Mouse (Mus musculus) heart, embryonic 11.5 days (tissue): ENCODE results near the gene Tmem35b. TPM values are rescaled to one million over a fixed set of nuclear protein-coding genes. Genes with fewer than 3 reads are reported as not detected.

Source experiments
- ATAC-seq: fragments of 200-750 bp; cut with Nextera tagmentation; replicated peaks from 2 replicates; pipeline ENCODE4 v1.8.0; 2017; ENCODE audit warnings: moderate library complexity; ENCODE audit not compliant: insufficient number of reproducible peaks, low FRiP score, low TSS enrichment
- H3K27ac ChIP-seq: fragments of 300-500 bp; sonication (generic); 2 replicates; pipeline ENCODE4 v1.5.1; 2014; ENCODE audit warnings: mild to moderate bottlenecking, low read depth, low read length
- H3K27me3 ChIP-seq: fragments of 300-500 bp; sonication (generic); 2 replicates; pipeline ENCODE4 v1.6.1; 2014; ENCODE audit warnings: mild to moderate bottlenecking, low read length, mixed read lengths; ENCODE audit not compliant: control insufficient read depth, insufficient read depth
- H3K36me3 ChIP-seq: fragments of 300-500 bp; sonication (generic); 2 replicates; pipeline ENCODE4 v1.6.1; 2014; ENCODE audit warnings: mild to moderate bottlenecking, low read length, moderate library complexity, mixed read lengths; ENCODE audit not compliant: control insufficient read depth, insufficient read depth
- H3K4me1 ChIP-seq: fragments of 300-500 bp; sonication (generic); 2 replicates; pipeline ENCODE4 v1.6.1; 2014; ENCODE audit warnings: low read length; ENCODE audit not compliant: control insufficient read depth, insufficient read depth
- H3K4me2 ChIP-seq: fragments of 300-500 bp; sonication (generic); 2 replicates; pipeline ENCODE4 v1.6.1; 2014; ENCODE audit warnings: mild to moderate bottlenecking, moderate library complexity
- H3K4me3 ChIP-seq: fragments of 300-500 bp; sonication (generic); 2 replicates; pipeline ENCODE4 v1.5.1; 2014; ENCODE audit warnings: low read depth, low read length
- H3K9ac ChIP-seq: fragments of 300-500 bp; sonication (generic); 2 replicates; pipeline ENCODE4 v1.6.1; 2014; ENCODE audit warnings: mild to moderate bottlenecking, low read depth, low read length, moderate library complexity
- H3K9me3 ChIP-seq: fragments of 300-500 bp; sonication (generic); replicated peaks from 2 replicates; pipeline ENCODE4 v1.6.1; 2016; ENCODE audit warnings: low read length; ENCODE audit not compliant: control insufficient read depth
- WGBS: fragments of 180-500 bp; shearing (Covaris S2); extraction: QIAGEN DNeasy Blood & Tissue Kit; methylation state at CpG from one replicate; pipeline ENCODE4 v1.1.7; 2014; ENCODE audit not compliant: insufficient replicate concordance; 5-methylcytosine and 5-hydroxymethylcytosine counted together
- polyA plus RNA-seq: library from polyadenylated mRNA; unstranded; fragments of >200 nt; fragmentation: Nextera tagmentation; extraction: Ambion mirVana; gene quantifications from 2 replicates; pipeline ENCODE4 v1.2.1, GENCODE M21; 2014

Gene Tmem35b
- polyA plus RNA-seq, 1 experiment from 2014 or later = 13.9 TPM

GRCm38 (mm10) chr4:127155757-127156156 lies 32.3 kb downstream of the Tmem35b start:
- no peak for ATAC-seq
- H3K4me3 ChIP-seq = no peak overlapping the region
- H3K36me3 ChIP-seq = no peaks in the 10 kb centered on the region
- 51% methylated on average over 5 of the region's 5 CpGs for WGBS
- no peak overlapping the region for H3K9ac ChIP-seq
- no peak overlapping the region for H3K4me2 ChIP-seq
- H3K27ac ChIP-seq = no peak overlapping the region
- no peaks in the 10 kb centered on the region for H3K4me1 ChIP-seq
- H3K27me3 ChIP-seq = no peaks in the 10 kb centered on the region
- no peaks in the 10 kb centered on the region for H3K9me3 ChIP-seq

DNA sequence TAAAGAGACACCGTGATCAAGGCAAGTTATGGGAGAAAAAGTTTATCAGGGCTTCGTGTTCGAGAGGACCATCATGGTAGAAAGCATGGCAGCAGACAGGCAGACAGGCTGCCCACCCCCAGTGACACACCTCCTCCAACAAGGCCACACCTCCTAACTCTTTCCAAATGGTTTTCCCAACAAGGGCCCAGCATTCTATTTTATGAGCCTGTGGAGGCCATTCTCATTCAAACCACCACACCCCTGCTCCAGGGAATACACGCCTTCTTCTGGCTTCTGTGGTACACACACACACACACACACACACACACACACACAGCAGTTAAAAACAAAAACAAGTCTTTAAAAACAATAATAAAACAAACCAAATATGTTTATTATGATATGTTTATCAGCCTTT lies 34.3 kb downstream of the Tmem35b start:
- no peak overlapping the region for H3K4me3 ChIP-seq
- WGBS = 73% methylated on average over 4 of the region's 4 CpGs
- H3K9me3 ChIP-seq = no peaks in the 10 kb centered on the region
- no peaks in the 10 kb centered on the region for H3K4me1 ChIP-seq
- H3K27ac ChIP-seq = no peak overlapping the region
- no peak overlapping the region for H3K9ac ChIP-seq
- H3K27me3 ChIP-seq = no peaks in the 10 kb centered on the region
- no peak overlapping the region for H3K4me2 ChIP-seq
- ATAC-seq = no peak
- H3K36me3 ChIP-seq = no peaks in the 10 kb centered on the region

DNA sequence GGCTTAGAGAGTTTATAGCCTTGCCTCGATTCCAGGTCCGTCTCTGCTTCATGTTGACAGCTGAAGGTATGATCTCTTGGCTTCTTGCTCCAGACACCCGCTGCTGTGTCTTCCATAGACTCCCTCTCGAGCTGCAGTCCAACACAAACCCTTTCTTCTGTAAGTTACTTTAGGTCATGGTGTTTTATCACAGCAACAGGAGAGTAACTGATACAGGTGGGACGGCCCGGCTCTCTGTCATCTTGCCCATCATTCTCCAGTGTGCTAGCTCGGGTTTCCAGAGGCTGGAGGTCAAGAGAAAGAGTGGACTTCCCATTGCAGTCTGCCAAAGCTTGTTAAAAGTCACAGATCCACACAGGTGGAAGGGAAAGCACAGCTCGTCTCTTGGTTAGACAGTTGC lies 40.4 kb downstream of the Tmem35b start:
- Histone ChIP-seq H3K36me3 (no peaks in the 10 kb centered on the region), H3K9ac (no peak overlapping the region), H3K27ac (no peak overlapping the region), H3K4me2 (no peak overlapping the region), H3K4me3 (no peak overlapping the region), H3K27me3 (peaks cover 24% of the 10 kb centered on the region), H3K4me1 (0 out of 2 replicates have a peak, but pooled peaks cover 3% of the 10 kb centered on the region), H3K9me3 (no peaks in the 10 kb centered on the region)
- 61% methylated on average over 8 of the region's 8 CpGs for WGBS
- no peak for ATAC-seq

DNA sequence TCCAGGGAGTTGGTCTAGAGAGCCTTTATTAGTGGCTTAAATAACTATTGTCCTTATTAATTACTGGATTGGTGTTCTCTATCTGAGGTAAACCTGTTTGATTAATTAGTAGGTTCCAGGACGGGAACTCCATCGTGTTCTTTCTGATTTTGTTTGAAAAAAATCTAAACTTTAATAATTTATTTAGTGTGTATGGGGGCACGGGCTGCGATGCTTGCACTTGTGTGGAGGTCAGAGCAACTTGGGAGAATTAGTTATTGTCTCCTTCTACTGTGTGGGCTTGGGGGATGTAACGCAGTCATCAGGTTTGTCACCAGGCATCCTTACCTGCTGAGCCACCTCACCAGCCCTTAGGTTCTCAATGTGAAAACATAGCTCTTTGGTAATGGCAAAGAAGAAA lies 43.6 kb downstream of the Tmem35b start:
- peaks cover 54% of the 10 kb centered on the region for H3K27me3 ChIP-seq

GRCm38 (mm10) chr4:127167731-127168130 lies 44.2 kb downstream of the Tmem35b start:
- ATAC-seq = no peak
- Histone ChIP-seq H3K9ac (no peak overlapping the region), H3K9me3 (no peaks in the 10 kb centered on the region), H3K27me3 (peaks cover 60% of the 10 kb centered on the region), H3K36me3 (no peaks in the 10 kb centered on the region), H3K4me2 (peak overlapping the region; percentile 91), H3K4me3 (peak overlapping the region; percentile 72), H3K27ac (no peak overlapping the region), H3K4me1 (peaks cover 9% of the 10 kb centered on the region)
- 17% methylated on average over 8 of the region's 8 CpGs for WGBS

More for the DNA sequence above, 43.6 kb downstream of the Tmem35b start:
- no peak overlapping the region for H3K9ac ChIP-seq
- H3K9me3 ChIP-seq = no peaks in the 10 kb centered on the region
- peaks cover 9% of the 10 kb centered on the region for H3K4me1 ChIP-seq
- no peak overlapping the region for H3K27ac ChIP-seq
- H3K36me3 ChIP-seq = no peaks in the 10 kb centered on the region
- no peak for ATAC-seq
- no peak overlapping the region for H3K4me3 ChIP-seq
- H3K4me2 ChIP-seq = no peak overlapping the region
- 74% methylated on average over 5 of the region's 5 CpGs for WGBS

DNA sequence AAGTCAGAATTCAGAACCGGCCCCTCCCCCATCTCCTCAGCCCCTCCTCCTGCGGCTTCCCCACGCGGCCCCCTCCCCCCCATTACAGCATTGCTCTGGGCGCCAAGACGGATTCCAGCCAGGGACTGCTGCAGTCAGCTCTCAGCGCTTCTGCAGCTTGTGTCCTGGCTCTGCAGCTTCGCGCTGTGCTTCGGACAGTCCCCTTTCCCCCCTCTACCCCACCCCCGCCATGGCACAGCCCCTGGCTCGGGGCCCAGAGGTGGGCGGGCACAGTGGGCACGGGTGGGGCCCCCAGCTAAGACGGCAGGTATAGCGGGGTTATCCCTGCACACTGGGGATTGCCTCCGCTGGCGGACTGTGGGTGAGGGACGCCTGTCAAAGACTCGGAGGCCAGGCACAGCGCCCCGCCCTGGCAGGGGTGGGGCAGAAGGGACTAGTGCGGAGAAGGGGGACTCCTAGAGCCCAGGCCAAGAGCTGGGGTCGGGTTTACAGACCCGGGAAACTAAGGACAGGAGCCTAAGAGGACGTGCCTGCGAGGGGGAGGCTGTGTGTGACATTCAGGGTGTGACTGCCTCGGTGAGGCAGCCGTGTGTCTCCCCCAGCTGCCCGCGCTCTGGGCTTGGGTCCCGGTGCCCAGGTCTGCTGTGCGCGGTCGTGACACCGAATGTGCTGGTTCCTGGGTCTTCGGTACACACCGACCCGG lies 44.9 kb downstream of the Tmem35b start:
- Histone ChIP-seq H3K4me2 (peak overlapping the region; percentile 91), H3K9ac (no peak overlapping the region), H3K36me3 (no peaks in the 10 kb centered on the region), H3K9me3 (no peaks in the 10 kb centered on the region), H3K27ac (no peak overlapping the region), H3K4me3 (peak overlapping the region; percentile 72), H3K27me3 (peaks cover 63% of the 10 kb centered on the region), H3K4me1 (peaks cover 9% of the 10 kb centered on the region)
- 0 out of 2 replicates have a peak, but pooled peaks have one; percentile 20 for ATAC-seq
- under 1% methylated on average over 37 of the region's 39 CpGs for WGBS

- WGBS = 1% methylated on average over 56 of the region's 67 CpGs
- H3K9ac ChIP-seq = peak within 1 kb of the TSS; percentile 65
- no peaks in the 10 kb centered on the region for H3K9me3 ChIP-seq
- H3K27me3 ChIP-seq = peaks cover 63% of the 10 kb centered on the region
- peak within 1 kb of the TSS; percentile 72 for H3K4me3 ChIP-seq
- H3K4me1 ChIP-seq = peaks cover 9% of the 10 kb centered on the region
- ATAC-seq = peak; percentile 46; the same call in 1 of the 2 replicates
- H3K36me3 ChIP-seq = no peaks in the 10 kb centered on the region
- peak within 1 kb of the TSS; percentile 91 for H3K4me2 ChIP-seq
- no peak within 1 kb of the TSS for H3K27ac ChIP-seq
These were observed 45.4 kb downstream of the Tmem35b start, which contains the start of gene Dlgap3 for GRCm38 (mm10) chr4:127168914-127169345. TSS of gene Dlgap3 (plus strand) at chr4:127169204.

- H3K27ac ChIP-seq = no peak overlapping the region
- peak; percentile 53 for ATAC-seq
- no peaks in the 10 kb centered on the region for H3K36me3 ChIP-seq
- H3K27me3 ChIP-seq = peaks cover 61% of the 10 kb centered on the region
- peak overlapping the region; percentile 65 for H3K9ac ChIP-seq
- H3K4me3 ChIP-seq = peak overlapping the region; percentile 72
- peaks cover 9% of the 10 kb centered on the region for H3K4me1 ChIP-seq
- no peaks in the 10 kb centered on the region for H3K9me3 ChIP-seq
- H3K4me2 ChIP-seq = peak overlapping the region; percentile 91
- WGBS = 2% methylated on average over 51 of the region's 51 CpGs
These were observed 46.1 kb downstream of the Tmem35b start for GRCm38 (mm10) chr4:127169346-127170221.
